Mouse (Mus musculus): ENCODE measurements around the gene Irf2bp2.
"Not testable (repeated sequence)": the region's sequence is repeated elsewhere in the genome, so short reads cannot be mapped to it uniquely, and the experiment has no call there.

Irf2bp2 gene

GRCm38 (mm10) chr8:126601325-126601724 is 7.5 kb upstream of the Irf2bp2 start:
- no peak for DNase-seq

- DNase-seq, result no peak
Observed at GRCm38 (mm10) chr8:126600816-126601243, 7.0 kb upstream of the Irf2bp2 start.

- not testable (repeated sequence) for DNase-seq
Observed at GRCm38 (mm10) chr8:126600388-126600787, 6.6 kb upstream of the Irf2bp2 start.

- DNase-seq, result no peak
Observed at GRCm38 (mm10) chr8:126599297-126599696, 5.5 kb upstream of the Irf2bp2 start.

DNA sequence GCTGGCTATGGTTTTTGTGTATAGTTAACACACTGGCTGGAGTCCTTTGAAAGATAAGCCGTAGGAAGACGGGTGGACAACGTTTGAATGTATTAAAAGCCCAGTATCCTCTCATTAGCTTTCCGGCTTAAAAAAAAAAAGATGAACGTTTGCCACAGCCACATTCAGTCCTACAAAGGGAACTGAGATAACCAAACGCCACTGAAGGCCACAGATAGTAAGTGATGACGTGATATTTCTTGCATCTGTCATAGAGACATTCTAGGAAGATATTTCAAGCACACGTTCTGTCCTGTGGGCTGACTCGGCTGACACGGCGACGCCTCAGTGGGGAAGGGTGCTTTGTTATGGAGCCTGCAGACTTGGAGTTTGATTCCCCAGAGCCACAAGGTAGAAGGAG is 4.4 kb upstream of the Irf2bp2 start:
- no peak for DNase-seq

DNA sequence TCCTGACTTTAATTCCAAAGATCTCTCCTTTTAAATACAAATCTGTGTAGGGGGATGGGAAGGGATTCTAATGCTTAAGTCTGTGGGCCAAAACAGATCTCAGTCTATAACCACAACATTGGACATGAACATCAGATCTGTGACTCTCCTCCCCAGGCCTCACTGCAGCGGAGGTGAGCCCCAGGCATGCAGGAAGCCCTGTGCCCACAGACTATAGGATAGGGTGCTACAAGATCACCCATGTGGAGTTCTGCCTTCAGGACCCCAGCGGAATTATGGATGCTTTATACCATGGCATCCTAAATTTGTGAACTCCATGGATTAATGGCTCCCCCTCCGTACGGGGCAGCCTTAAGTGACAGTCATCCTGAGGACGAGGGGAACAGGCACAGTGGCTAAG is 2.9 kb upstream of the Irf2bp2 start:
- DNase-seq, result no peak

GRCm38 (mm10) chr8:126596097-126596634 is 2.4 kb upstream of the Irf2bp2 start:
- DNase-seq, result peak; percentile 61

DNA sequence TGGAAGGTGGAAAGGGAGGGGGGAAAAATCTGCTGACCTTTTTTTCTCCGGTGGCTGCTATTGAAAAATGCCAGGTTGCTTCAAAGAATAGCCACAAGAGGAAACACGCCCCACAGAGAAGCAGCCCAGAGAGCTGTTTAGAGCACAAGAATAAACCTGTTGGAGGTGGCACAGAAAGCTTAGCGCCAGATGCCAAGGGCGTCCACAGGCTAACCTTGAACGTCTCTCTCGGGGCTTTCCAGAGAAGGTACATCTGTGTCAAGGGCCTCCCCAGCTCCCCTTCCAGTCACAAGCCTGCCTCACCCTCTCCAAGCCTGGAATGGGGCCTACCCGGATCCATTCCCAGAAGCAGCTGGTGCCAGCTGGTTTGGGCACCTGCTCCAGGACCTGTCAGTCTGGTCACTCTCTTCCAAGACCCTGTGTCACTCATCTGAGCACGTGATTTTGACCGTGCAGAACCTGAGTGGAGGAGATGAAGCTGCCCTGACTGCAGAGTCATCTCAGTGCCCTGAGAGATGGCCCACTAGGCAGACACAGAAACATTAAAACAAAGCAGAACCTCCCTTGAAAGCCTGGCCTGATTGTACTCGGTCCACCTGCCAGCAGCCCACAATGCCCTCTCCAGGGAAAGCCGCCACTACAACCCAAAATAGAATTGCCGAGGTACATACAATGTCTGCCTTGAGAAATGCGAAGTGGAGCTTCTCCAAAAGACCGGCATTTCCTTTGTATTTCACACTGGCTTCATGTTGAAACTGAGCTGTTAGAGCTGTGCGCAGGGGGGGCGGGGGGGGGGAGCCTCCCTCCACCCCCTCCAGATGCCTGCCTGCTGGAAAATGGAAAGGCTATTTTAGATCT is 1.6 kb upstream of the Irf2bp2 start:
- peak; percentile 71 for DNase-seq

- DNase-seq, result peak; percentile 98
Observed at GRCm38 (mm10) chr8:126594481-126595000, 755 bp upstream of the Irf2bp2 start.

- peak; percentile 62 for DNase-seq
Observed at GRCm38 (mm10) chr8:126592771-126593571, 815 bp downstream of the Irf2bp2 start.

GRCm38 (mm10) chr8:126592381-126592770 is 1.4 kb downstream of the Irf2bp2 start:
- DNase-seq, result peak; percentile 61

GRCm38 (mm10) chr8:126591821-126592268 is 1.9 kb downstream of the Irf2bp2 start:
- peak; percentile 46 for DNase-seq

DNA sequence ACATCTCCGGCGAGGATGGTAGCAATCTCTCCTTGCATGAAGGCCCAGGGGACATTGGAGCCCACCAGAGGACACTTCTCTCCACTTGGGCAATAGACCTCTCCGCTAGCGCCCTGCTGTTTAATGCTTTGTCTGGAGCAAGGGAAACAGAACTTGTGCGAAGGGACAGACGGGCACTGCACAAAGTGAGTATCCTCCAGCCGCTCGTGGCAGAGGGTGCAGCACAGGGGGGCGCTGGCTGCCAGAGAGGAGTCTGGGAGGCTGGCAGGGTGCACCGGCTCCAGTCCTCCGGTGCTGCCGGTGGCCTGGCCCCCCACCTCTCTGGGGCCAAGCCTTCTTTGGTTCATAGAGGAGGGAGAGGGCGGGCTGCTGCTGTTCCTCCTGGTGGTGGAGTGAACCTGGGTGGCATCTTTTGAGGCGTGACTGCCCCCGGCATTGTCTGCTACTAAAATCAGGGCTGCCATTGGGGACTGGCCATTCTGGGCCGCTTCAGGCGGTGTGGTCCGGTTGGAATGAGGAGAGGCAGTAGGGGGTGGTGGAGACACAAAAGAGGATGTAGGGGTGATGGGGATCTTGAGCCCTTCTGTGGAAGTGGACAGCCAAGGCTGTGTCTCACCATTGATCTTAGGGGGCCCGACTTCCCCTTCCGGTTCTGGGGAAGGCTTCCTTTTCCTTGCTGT is 2.5 kb downstream of the Irf2bp2 start:
- peak; percentile 66 for DNase-seq

GRCm38 (mm10) chr8:126590599-126590998 is 3.2 kb downstream of the Irf2bp2 start:
- DNase-seq, result no peak

GRCm38 (mm10) chr8:126590024-126590529 is 3.7 kb downstream of the Irf2bp2 start:
- no peak for DNase-seq

DNA sequence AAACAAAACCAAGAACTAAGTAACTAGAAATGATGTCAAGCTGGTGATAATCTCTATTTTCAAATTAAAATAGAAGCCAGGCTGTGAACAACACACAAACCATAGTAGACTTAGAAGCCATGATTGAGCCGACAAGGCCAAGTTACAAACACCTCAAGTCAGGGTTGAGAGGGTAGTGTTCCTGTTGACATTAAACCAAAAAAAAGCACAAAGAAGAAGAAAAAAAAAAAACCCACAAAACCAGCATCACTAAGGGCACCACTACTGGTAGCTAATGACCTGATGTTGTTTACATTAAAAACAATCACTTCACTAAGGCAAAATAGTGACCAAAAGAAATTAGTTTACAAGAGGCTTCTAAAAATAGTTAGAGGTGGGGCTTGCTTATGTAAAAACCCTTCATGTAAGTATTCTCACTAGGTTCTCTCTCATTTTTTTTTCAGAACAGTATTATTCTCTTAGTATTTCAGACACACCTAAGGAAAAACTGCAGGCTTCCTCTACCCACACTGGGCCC is 4.2 kb downstream of the Irf2bp2 start:
- DNase-seq, result no peak

GRCm38 (mm10) chr8:126588636-126589506 is 4.9 kb downstream of the Irf2bp2 start:
- no peak for DNase-seq

GRCm38 (mm10) chr8:126587836-126588503 is 5.8 kb downstream of the Irf2bp2 start:
- DNase-seq, result no peak

GRCm38 (mm10) chr8:126586599-126587577 is 6.9 kb downstream of the Irf2bp2 start:
- no peak for DNase-seq

All from cerebellum, adult 11 months (tissue).